Mouse (Mus musculus) kidney, postnatal 0 days (tissue): Measurements from ENCODE around the gene Rab44. TPM values are rescaled to one million over a fixed set of nuclear protein-coding genes. Genes with fewer than 3 reads are reported as not detected.

Experiments
- ATAC-seq: fragments of 200-750 bp; cut with Nextera tagmentation; replicated peaks from 2 replicates; pipeline ENCODE4 v1.8.0; 2017; ENCODE audit warnings: low read depth, moderate number of reproducible peaks, moderate TSS enrichment, moderate library complexity; ENCODE audit not compliant: low FRiP score
- DNase-seq: peaks from one replicate; pipeline ENCODE4 v3.0.0-alpha.2; 2016; ENCODE audit warnings: low spot score
- H3K27ac ChIP-seq: fragments of 300-500 bp; sonication (generic); 2 replicates; pipeline ENCODE4 v1.5.1; 2014; ENCODE audit warnings: mild to moderate bottlenecking
- H3K27me3 ChIP-seq: fragments of 300-500 bp; sonication (generic); 2 replicates; pipeline ENCODE4 v1.6.1; 2014; ENCODE audit warnings: low read length, mixed read lengths; ENCODE audit not compliant: insufficient read depth
- H3K36me3 ChIP-seq: fragments of 300-500 bp; sonication (generic); 2 replicates; pipeline ENCODE4 v1.6.1; 2014; ENCODE audit warnings: low read length, mixed read lengths; ENCODE audit not compliant: insufficient read depth
- H3K4me1 ChIP-seq: fragments of 300-500 bp; sonication (generic); replicated peaks from 2 replicates; pipeline ENCODE4 v1.6.1; 2014; ENCODE audit warnings: antibody characterized with exemption, low read length, mixed read lengths; ENCODE audit not compliant: insufficient read depth
- H3K4me2 ChIP-seq: fragments of 300-500 bp; sonication (generic); 2 replicates; pipeline ENCODE4 v1.6.1; 2014; ENCODE audit warnings: mild to moderate bottlenecking, low read length, moderate library complexity, mixed read lengths
- H3K4me3 ChIP-seq: fragments of 300-500 bp; sonication (generic); replicated peaks from 2 replicates; pipeline ENCODE4 v1.5.1; 2014; ENCODE audit warnings: low read depth, low read length
- H3K9ac ChIP-seq: fragments of 300-500 bp; sonication (generic); 2 replicates; pipeline ENCODE4 v1.6.1; 2014; ENCODE audit warnings: low read depth, low read length
- H3K9me3 ChIP-seq: fragments of 300-500 bp; sonication (generic); replicated peaks from 2 replicates; pipeline ENCODE4 v1.6.1; 2016; ENCODE audit warnings: low read length, inconsistent platforms, mixed read lengths
- CTCF ChIP-seq: IDR thresholded peaks from 2 replicates; pipeline ENCODE4 v1.5.1; 2016; ENCODE audit warnings: antibody characterized with exemption, low read depth, mild to moderate bottlenecking, moderate library complexity
- WGBS: fragments of 180-500 bp; shearing (Covaris S2); extraction: QIAGEN DNeasy Blood & Tissue Kit; methylation state at CpG from one replicate; pipeline ENCODE4 v1.1.7; 2014; 5-methylcytosine and 5-hydroxymethylcytosine counted together
- polyA plus RNA-seq: library from polyadenylated mRNA; unstranded; fragments of >200 nt; fragmentation: Nextera tagmentation; extraction: Ambion mirVana; gene quantifications from 2 replicates; pipeline ENCODE4 v1.2.1, GENCODE M21; 2015

Rab44 gene
- polyA plus RNA-seq, 1 experiment from 2014 or later, result 0.21 TPM

DNA sequence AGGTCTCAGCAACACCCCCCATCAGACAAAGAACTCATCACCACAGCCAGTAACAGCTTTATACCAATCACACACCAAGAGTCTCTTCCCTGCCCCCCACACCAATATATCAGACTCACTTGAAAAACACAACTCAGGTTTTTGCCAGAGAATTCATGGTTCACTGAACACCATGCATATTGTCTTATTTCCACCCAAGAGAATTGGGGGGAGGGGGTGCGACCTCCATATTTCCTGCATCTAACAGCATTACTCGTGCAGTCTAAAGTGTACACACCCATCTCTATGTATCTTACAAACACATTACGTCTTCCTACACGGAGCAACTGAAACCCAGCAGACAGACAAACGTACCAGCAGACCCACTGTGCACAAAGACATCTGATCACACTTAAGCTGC is 42.1 kb upstream of the Rab44 start:
- ATAC-seq, result no peak
- DNase-seq, result no peak
- Histone ChIP-seq H3K36me3 (no peaks in the 10 kb centered on the region), H3K4me1 (peaks cover 18% of the 10 kb centered on the region), H3K9me3 (no peaks in the 10 kb centered on the region), H3K27me3 (no peaks in the 10 kb centered on the region), H3K9ac (no peak overlapping the region), H3K4me2 (no peak overlapping the region), H3K27ac (no peak overlapping the region), H3K4me3 (no peak overlapping the region)
- no peak for TF ChIP-seq CTCF
- 43% methylated on average over 5 of the region's 5 CpGs for WGBS

DNA sequence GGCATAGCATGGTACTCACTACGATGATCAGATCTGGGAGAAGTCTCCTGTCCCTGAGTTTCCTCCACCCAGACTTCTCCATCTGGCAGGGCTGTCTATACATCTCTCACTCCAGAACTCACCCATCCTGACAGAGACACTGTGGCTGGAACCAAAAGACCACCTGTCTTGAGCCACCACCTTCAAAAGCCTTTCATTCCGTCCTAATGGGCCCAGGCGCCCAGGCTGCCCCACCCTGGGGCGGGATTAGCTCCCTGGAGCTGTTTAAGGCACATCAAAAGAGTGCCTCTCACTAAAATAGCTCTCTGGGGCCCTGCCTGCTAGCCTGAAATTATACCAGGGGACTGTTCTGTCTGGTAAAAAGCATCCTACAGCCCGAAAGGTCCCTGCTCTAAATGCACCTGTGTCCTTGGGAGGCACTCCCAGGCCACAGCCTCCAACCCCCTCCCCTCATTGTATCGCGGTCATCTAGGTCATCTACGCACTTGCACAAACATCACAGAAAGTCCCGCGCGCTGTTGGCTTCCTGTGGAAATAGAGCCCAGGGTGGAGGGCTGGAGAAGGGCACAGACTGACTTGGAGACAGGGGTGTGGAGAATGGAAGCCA is 41.1 kb upstream of the Rab44 start:
- no peak overlapping the region for H3K27ac ChIP-seq
- no peak for TF ChIP-seq CTCF
- no peak overlapping the region for H3K4me3 ChIP-seq
- WGBS, result 15% methylated on average over 11 of the region's 11 CpGs
- no peaks in the 10 kb centered on the region for H3K9me3 ChIP-seq
- ATAC-seq, result no peak
- no peak for DNase-seq
- peaks cover 18% of the 10 kb centered on the region for H3K4me1 ChIP-seq
- no peak overlapping the region for H3K9ac ChIP-seq
- H3K4me2 ChIP-seq, result no peak overlapping the region
- H3K27me3 ChIP-seq, result no peaks in the 10 kb centered on the region
- no peaks in the 10 kb centered on the region for H3K36me3 ChIP-seq

DNA sequence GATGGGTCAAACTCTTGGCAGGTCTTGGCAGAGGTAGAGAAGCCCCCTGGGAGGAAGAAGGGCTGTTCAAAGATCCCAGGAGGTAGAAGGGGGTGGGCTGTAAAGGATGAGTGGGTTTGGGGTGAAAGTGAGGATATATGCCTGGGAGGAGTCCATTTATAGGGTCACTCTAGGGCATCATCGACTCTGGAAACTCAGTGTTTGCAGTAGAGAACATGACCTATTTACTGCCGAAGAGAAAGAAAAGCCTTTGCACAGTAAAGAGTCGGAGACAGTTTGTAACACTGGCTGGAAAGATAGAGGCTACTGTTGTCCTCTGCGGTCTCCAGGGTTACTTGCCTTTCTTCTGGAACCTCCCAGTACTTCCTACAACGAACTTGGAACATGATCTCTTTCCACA is 40.6 kb upstream of the Rab44 start:
- no peak overlapping the region for H3K4me3 ChIP-seq

DNA sequence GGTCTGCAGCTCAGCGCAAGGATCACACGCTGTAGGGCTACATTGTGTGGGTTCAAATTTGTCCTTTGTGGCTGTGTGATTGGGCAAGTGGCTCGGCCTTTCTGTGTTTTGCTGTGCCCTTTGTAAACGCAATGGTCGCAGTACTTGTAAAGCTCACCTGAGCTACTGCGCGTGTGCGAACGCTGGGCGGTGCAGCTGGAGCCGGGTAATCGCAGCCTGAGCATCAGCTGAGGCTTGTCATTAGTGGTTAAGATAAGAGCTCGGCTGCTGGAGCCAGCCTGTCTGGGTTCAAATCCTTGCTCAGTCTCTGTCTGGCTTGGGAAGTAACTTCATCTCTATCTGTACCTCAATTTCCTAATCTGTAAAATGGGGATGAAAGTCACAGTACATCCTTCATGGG is 39.9 kb upstream of the Rab44 start:
- no peak overlapping the region for H3K4me3 ChIP-seq
- no peak overlapping the region for H3K4me2 ChIP-seq
- no peak for DNase-seq
- no peaks in the 10 kb centered on the region for H3K27me3 ChIP-seq
- no peak overlapping the region for H3K9ac ChIP-seq
- H3K9me3 ChIP-seq, result no peaks in the 10 kb centered on the region
- no peak for TF ChIP-seq CTCF
- no peak for ATAC-seq
- H3K36me3 ChIP-seq, result no peaks in the 10 kb centered on the region
- peaks cover 21% of the 10 kb centered on the region for H3K4me1 ChIP-seq
- 82% methylated on average over 13 of the region's 13 CpGs for WGBS
- no peak overlapping the region for H3K27ac ChIP-seq

More for the DNA sequence above, 40.6 kb upstream of the Rab44 start:
- Histone ChIP-seq H3K27ac (no peak overlapping the region), H3K4me2 (no peak overlapping the region), H3K4me1 (peaks cover 22% of the 10 kb centered on the region), H3K36me3 (no peaks in the 10 kb centered on the region), H3K27me3 (no peaks in the 10 kb centered on the region), H3K9ac (no peak overlapping the region), H3K9me3 (no peaks in the 10 kb centered on the region)
- ATAC-seq, result no peak
- DNase-seq, result no peak
- no peak for TF ChIP-seq CTCF
- 20% methylated on average over 5 of the region's 5 CpGs for WGBS

DNA sequence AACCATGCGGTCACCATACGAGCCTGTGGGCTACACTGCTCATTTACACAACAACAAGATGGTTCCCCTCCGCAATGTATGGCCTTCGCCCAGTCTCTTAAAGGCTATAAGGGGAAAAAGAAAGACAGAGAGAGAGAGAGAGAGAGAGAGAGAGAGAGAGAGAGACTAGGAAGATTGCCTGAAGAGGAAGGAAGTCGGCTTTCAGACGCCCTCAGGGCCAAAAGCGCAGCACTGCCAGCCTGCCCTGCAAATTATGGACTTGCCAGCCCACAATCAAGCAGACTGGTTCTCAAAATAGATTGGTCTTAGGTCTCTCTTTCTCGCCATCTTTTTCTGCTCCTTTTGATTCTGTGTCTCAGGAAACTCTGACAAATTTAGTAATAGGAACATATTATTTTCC is 37.7 kb upstream of the Rab44 start:
- no peaks in the 10 kb centered on the region for H3K36me3 ChIP-seq

DNA sequence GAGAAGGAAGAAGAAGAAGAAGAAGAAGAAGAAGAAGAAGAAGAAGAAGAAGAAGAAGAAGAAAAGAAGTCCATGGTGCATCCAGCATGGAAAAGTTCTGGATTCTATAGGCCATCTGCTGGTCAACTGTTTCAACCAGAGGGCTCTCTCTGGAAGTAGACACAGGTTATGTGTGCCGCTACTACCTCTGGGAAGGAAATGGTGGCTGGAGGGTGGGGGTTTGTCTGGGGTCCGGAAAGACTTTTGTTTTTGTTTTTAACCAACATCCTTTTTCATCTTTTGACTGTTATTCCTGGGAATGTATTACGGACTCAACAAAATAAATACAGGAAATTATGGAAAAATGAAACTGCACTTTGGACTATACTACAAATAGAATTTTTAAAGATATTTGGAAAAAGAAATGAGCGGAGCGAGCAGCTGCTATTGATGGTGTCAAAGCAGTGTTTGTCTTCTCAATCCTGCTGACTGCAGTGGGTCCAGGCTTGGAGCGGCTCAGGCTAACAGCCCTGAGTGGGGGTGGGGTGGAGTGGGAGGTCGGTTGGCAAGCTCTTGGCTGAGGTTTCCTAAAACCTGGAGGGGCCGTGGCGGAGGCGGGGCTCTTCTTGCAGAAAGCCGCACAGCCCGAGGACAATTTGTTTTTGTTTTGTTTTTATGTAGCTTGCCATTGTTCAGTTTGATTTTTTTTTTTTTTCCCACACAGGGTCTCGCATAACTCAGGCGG is 36.0 kb upstream of the Rab44 start:
- Histone ChIP-seq H3K27me3 (no peaks in the 10 kb centered on the region), H3K4me1 (peaks cover 10% of the 10 kb centered on the region), H3K36me3 (no peaks in the 10 kb centered on the region), H3K4me3 (peak overlapping the region; percentile 30), H3K9me3 (no peaks in the 10 kb centered on the region), H3K9ac (0 out of 2 replicates have a peak overlapping the region, but pooled peaks have one; percentile 27), H3K27ac (no peak overlapping the region), H3K4me2 (peak overlapping the region; percentile 62)
- 19% methylated on average over 14 of the region's 14 CpGs for WGBS
- DNase-seq (peak; percentile 56), ATAC-seq (no peak)
- TF ChIP-seq CTCF, result no peak

More for the DNA sequence above, 37.7 kb upstream of the Rab44 start:
- Histone ChIP-seq H3K9me3 (no peaks in the 10 kb centered on the region), H3K4me3 (no peak overlapping the region), H3K27me3 (no peaks in the 10 kb centered on the region), H3K4me1 (peaks cover 16% of the 10 kb centered on the region), H3K9ac (no peak overlapping the region), H3K27ac (no peak overlapping the region), H3K4me2 (no peak overlapping the region)
- ATAC-seq (no peak), DNase-seq (no peak)
- WGBS, result 89% methylated on average over 8 of the region's 8 CpGs
- TF ChIP-seq CTCF, result no peak
